Mouse (Mus musculus): ENCODE data around the gene Rdh19.
"Not testable (repeated sequence)": the region's sequence is repeated elsewhere in the genome, so short reads cannot be mapped to it uniquely, and the experiment has no call there.

DNA sequence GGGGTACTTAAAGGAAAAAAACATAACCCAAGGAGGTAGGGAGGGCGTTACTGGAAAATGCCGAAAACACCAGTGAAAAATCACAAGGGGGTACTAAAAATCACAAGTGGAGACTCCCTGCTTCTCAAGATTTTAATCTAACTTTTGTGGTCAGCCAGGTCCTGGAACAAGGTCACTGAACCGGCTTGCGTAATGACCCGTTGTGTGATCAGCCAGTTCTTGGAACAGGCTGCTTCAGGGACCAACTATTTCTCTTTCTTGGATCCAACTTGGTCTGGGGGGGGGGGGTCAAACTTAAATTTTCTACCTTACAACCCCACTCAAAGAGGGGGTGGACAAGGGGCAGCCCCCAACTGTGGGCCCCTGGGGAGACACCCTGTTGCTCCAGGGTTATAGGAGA is 11.9 kb upstream of the Rdh19 start:
- TF ChIP-seq CTCF (IDR thresholded peaks at IDR 0.05; ENCODE audit: control insufficient read depth, insufficient read depth, insufficient read length); MYOD1 (IDR thresholded peaks at IDR 0.05; ENCODE audit: control insufficient read depth, insufficient read length, low read depth); FOSL1 (IDR thresholded peaks at IDR 0.05; ENCODE audit: insufficient read depth, low read length, poor library complexity, severe bottlenecking): not testable (repeated sequence)
